Mouse (Mus musculus): ENCODE measurements at regions not wholly inside any gene's neighbourhood (a gene's known extent, or its start where the extent isn't known, plus 50 kb on each side); places are given as distances from the start of the nearest gene placed in this dataset.

- H3K4me3 ChIP-seq (ENCODE audit: insufficient read depth, low read length) = no peak overlapping the region
- TF ChIP-seq POLR2A (IDR thresholded peaks at IDR 0.05; ENCODE audit: borderline replicate concordance, low read depth, low read length) (no peak), CTCF (IDR thresholded peaks at IDR 0.05; ENCODE audit: low read depth, low read length) (no peak)
- no peak overlapping the region for H3K27ac ChIP-seq (ENCODE audit: insufficient read depth, low read depth, low read length)
- H3K4me1 ChIP-seq (ENCODE audit: control insufficient read depth, insufficient read depth, low read length) = peaks cover 25% of the 10 kb centered on the region
Measured at GRCm38 (mm10) chr9:41483218-41483617, 321.7 kb upstream of the Ubash3b start.

- H3K4me1 ChIP-seq (ENCODE audit: control insufficient read depth, insufficient read depth, low read length) = peaks cover 25% of the 10 kb centered on the region
- TF ChIP-seq POLR2A (IDR thresholded peaks at IDR 0.05; ENCODE audit: borderline replicate concordance, low read depth, low read length) (no peak), CTCF (IDR thresholded peaks at IDR 0.05; ENCODE audit: low read depth, low read length) (no peak)
- no peak overlapping the region for H3K27ac ChIP-seq (ENCODE audit: insufficient read depth, low read depth, low read length)
- H3K4me3 ChIP-seq (ENCODE audit: insufficient read depth, low read length) = no peak overlapping the region
Measured at GRCm38 (mm10) chr9:41481611-41482266, 320.2 kb upstream of the Ubash3b start.

- no peak for TF ChIP-seq CTCF (IDR thresholded peaks at IDR 0.05; ENCODE audit: low read depth, low read length)
- no peak for TF ChIP-seq POLR2A (IDR thresholded peaks at IDR 0.05; ENCODE audit: borderline replicate concordance, low read depth, low read length)
Measured at GRCm38 (mm10) chr9:41479854-41480749, 318.6 kb upstream of the Ubash3b start.

GRCm38 (mm10) chr9:41479085-41479484, 317.6 kb upstream of the Ubash3b start:
- H3K27ac ChIP-seq (ENCODE audit: insufficient read depth, low read depth, low read length) = no peak overlapping the region
- H3K4me1 ChIP-seq (ENCODE audit: control insufficient read depth, insufficient read depth, low read length) = peaks cover 25% of the 10 kb centered on the region
- TF ChIP-seq CTCF (IDR thresholded peaks at IDR 0.05; ENCODE audit: low read depth, low read length) (no peak), POLR2A (IDR thresholded peaks at IDR 0.05; ENCODE audit: borderline replicate concordance, low read depth, low read length) (no peak)
- H3K4me3 ChIP-seq (ENCODE audit: insufficient read depth, low read length) = no peak overlapping the region

More at GRCm38 (mm10) chr9:41479854-41480749, 318.6 kb upstream of the Ubash3b start:
- Histone ChIP-seq H3K27ac (ENCODE audit: insufficient read depth, low read depth, low read length) (peak overlapping the region; percentile 9), H3K4me1 (ENCODE audit: control insufficient read depth, insufficient read depth, low read length) (peaks cover 25% of the 10 kb centered on the region), H3K4me3 (ENCODE audit: insufficient read depth, low read length) (no peak overlapping the region)

- Histone ChIP-seq H3K4me3 (ENCODE audit: insufficient read depth, low read length) (no peak overlapping the region), H3K4me1 (ENCODE audit: control insufficient read depth, insufficient read depth, low read length) (peaks cover 25% of the 10 kb centered on the region)
- TF ChIP-seq POLR2A (IDR thresholded peaks at IDR 0.05; ENCODE audit: borderline replicate concordance, low read depth, low read length) (no peak), CTCF (IDR thresholded peaks at IDR 0.05; ENCODE audit: low read depth, low read length) (no peak)
Measured at GRCm38 (mm10) chr9:41478106-41478848, 316.8 kb upstream of the Ubash3b start.

GRCm38 (mm10) chr9:41475326-41475725, 313.8 kb upstream of the Ubash3b start:
- TF ChIP-seq POLR2A (IDR thresholded peaks at IDR 0.05; ENCODE audit: borderline replicate concordance, low read depth, low read length) (no peak), CTCF (IDR thresholded peaks at IDR 0.05; ENCODE audit: low read depth, low read length) (no peak)
- H3K4me3 ChIP-seq (ENCODE audit: insufficient read depth, low read length) = no peak overlapping the region
- H3K4me1 ChIP-seq (ENCODE audit: control insufficient read depth, insufficient read depth, low read length) = peaks cover 18% of the 10 kb centered on the region
- no peak overlapping the region for H3K27ac ChIP-seq (ENCODE audit: insufficient read depth, low read depth, low read length)

More at GRCm38 (mm10) chr9:41478106-41478848, 316.8 kb upstream of the Ubash3b start:
- H3K27ac ChIP-seq (ENCODE audit: insufficient read depth, low read depth, low read length) = no peak overlapping the region

GRCm38 (mm10) chr9:41474945-41475297, 313.4 kb upstream of the Ubash3b start:
- Histone ChIP-seq H3K4me3 (ENCODE audit: insufficient read depth, low read length) (no peak overlapping the region), H3K4me1 (ENCODE audit: control insufficient read depth, insufficient read depth, low read length) (peaks cover 14% of the 10 kb centered on the region), H3K27ac (ENCODE audit: insufficient read depth, low read depth, low read length) (no peak overlapping the region)
- TF ChIP-seq CTCF (IDR thresholded peaks at IDR 0.05; ENCODE audit: low read depth, low read length) = no peak

GRCm38 (mm10) chr9:41474244-41474944, 312.9 kb upstream of the Ubash3b start:
- Histone ChIP-seq H3K27ac (ENCODE audit: insufficient read depth, low read depth, low read length) (no peak overlapping the region), H3K4me1 (ENCODE audit: control insufficient read depth, insufficient read depth, low read length) (peaks cover 11% of the 10 kb centered on the region), H3K4me3 (ENCODE audit: insufficient read depth, low read length) (no peak overlapping the region)
- TF ChIP-seq CTCF (IDR thresholded peaks at IDR 0.05; ENCODE audit: low read depth, low read length) (peak; percentile 81), POLR2A (IDR thresholded peaks at IDR 0.05; ENCODE audit: borderline replicate concordance, low read depth, low read length) (no peak)

- Histone ChIP-seq H3K4me1 (ENCODE audit: control insufficient read depth, insufficient read depth, low read length) (peaks cover 3% of the 10 kb centered on the region), H3K27ac (ENCODE audit: insufficient read depth, low read depth, low read length) (no peak overlapping the region), H3K4me3 (ENCODE audit: insufficient read depth, low read length) (no peak overlapping the region)
- TF ChIP-seq CTCF (IDR thresholded peaks at IDR 0.05; ENCODE audit: low read depth, low read length) = no peak
- TF ChIP-seq POLR2A (IDR thresholded peaks at IDR 0.05; ENCODE audit: borderline replicate concordance, low read depth, low read length) = no peak
Measured at GRCm38 (mm10) chr9:41473506-41473905, 312.0 kb upstream of the Ubash3b start.
